Mouse (Mus musculus): ENCODE measurements at regions not wholly inside any gene's neighbourhood (a gene's known extent, or its start where the extent isn't known, plus 50 kb on each side); places are given as distances from the start of the nearest gene placed in this dataset.

DNA sequence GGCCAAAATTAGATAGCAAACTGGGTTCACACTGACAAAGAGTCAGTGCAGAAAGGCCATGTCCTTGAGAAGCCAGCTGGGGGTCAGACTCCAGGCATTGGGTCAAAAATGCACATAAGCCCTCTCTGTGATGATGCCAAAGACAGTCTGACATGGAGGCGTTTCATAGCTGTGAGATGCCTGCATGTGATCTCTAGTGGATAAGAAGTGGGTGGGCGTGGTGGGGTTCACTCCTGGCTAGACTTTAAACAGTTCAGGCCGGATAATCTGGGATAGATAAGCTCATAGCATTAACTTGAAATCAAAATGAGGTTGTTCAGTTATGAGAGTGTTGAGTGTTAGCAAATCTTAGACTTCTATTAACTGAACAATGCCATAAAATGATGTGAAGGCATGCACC, 293.3 kb downstream of the Pmp22 start:
- TF ChIP-seq GATA1 (IDR thresholded peaks at IDR 0.05; ENCODE audit: borderline replicate concordance, low read length) = no peak
- TF ChIP-seq TAL1 (conservative IDR thresholded peaks at IDR 0.05; ENCODE audit: low read depth, low read length) = no peak
- TF ChIP-seq CTCF (IDR thresholded peaks at IDR 0.05; ENCODE audit: low read depth, low read length) = no peak
- TF ChIP-seq POLR2AphosphoS5 (IDR thresholded peaks at IDR 0.05; ENCODE audit: insufficient replicate concordance, low read depth, low read length) = no peak
- TF ChIP-seq GATA2 (IDR thresholded peaks at IDR 0.05; ENCODE audit: borderline replicate concordance, low read depth, low read length) = no peak

Measured in G1E (cell line).